Mouse (Mus musculus) C2C12 (cell line): ENCODE measurements around the gene Dctpp1.

Experiments used
- CTCF ChIP-seq: IDR thresholded peaks from one replicate; pipeline ENCODE4 v1.5.1; 2011; ENCODE audit not compliant: control insufficient read depth, insufficient read depth, insufficient read length
- MAX ChIP-seq: IDR thresholded peaks from one replicate; pipeline ENCODE4 v1.6.1; 2011; ENCODE audit warnings: mild to moderate bottlenecking, control low read depth
- MYOD1 ChIP-seq: IDR thresholded peaks from one replicate; pipeline ENCODE4 v1.6.1; 2011; ENCODE audit warnings: low read depth; ENCODE audit not compliant: control insufficient read depth, insufficient read length
- MYOG ChIP-seq: IDR thresholded peaks from one replicate; pipeline ENCODE4 v1.6.1; 2011; ENCODE audit not compliant: control insufficient read depth, insufficient read length; ENCODE audit errors: extremely low read depth
- USF1 ChIP-seq: IDR thresholded peaks from one replicate; pipeline ENCODE4 v1.6.1; 2011; ENCODE audit warnings: low read depth, mild to moderate bottlenecking, control low read depth, moderate library complexity

GRCm38 (mm10) chr7:127234777-127235176 is 25.7 kb downstream of the Dctpp1 start:
- TF ChIP-seq CTCF = no peak
- no peak for TF ChIP-seq USF1
- TF ChIP-seq MYOG = no peak
- TF ChIP-seq MAX = no peak
- TF ChIP-seq MYOD1 = no peak
